Mouse (Mus musculus): ENCODE measurements around the gene Clic1. TPM values are rescaled to one million over a fixed set of nuclear protein-coding genes. Genes with fewer than 3 reads are reported as not detected.

Gene Clic1
- polyA plus RNA-seq, 1 experiment from 2014 or later = 45.6 TPM

- no peak overlapping the region for H3K9ac ChIP-seq (ENCODE audit: low read depth, low read length)
- WGBS = 86% methylated on average over 12 of the region's 12 CpGs
- no peak for ATAC-seq (ENCODE audit: low FRiP score)
- no peak for DNase-seq (ENCODE audit: low spot score)
- no peaks in the 10 kb centered on the region for H3K4me1 ChIP-seq (replicated peaks; ENCODE audit: control insufficient read depth, insufficient read depth, low read length)
- no peaks in the 10 kb centered on the region for H3K27me3 ChIP-seq (ENCODE audit: control insufficient read depth, insufficient read depth, low read length)
- peaks cover 4% of the 10 kb centered on the region; the same call in 1 of the 2 replicates for H3K36me3 ChIP-seq (ENCODE audit: control insufficient read depth, insufficient read depth, low read length)
- H3K4me2 ChIP-seq (replicated peaks; ENCODE audit: low read depth, low read length) = no peak overlapping the region
- H3K9me3 ChIP-seq (ENCODE audit: control insufficient read depth, low read length) = no peaks in the 10 kb centered on the region
- H3K27ac ChIP-seq (ENCODE audit: low read depth, low read length) = no peak overlapping the region
- H3K4me3 ChIP-seq (ENCODE audit: low read depth, low read length) = no peak overlapping the region
Measured at GRCm38 (mm10) chr17:35096597-35096996, 46.8 kb downstream of the Clic1 start.

GRCm38 (mm10) chr17:35097164-35097655 is 47.4 kb downstream of the Clic1 start:
- H3K36me3 ChIP-seq (ENCODE audit: control insufficient read depth, insufficient read depth, low read length) = peaks cover 6% of the 10 kb centered on the region; the same call in 1 of the 2 replicates
- ATAC-seq (ENCODE audit: low FRiP score) = no peak

GRCm38 (mm10) chr17:35100196-35100765 is 50.5 kb downstream of the Clic1 start:
- no peak overlapping the region for H3K4me3 ChIP-seq (ENCODE audit: low read depth, low read length)
- no peaks in the 10 kb centered on the region for H3K4me1 ChIP-seq (replicated peaks; ENCODE audit: control insufficient read depth, insufficient read depth, low read length)
- no peak overlapping the region for H3K27ac ChIP-seq (ENCODE audit: low read depth, low read length)
- no peaks in the 10 kb centered on the region for H3K9me3 ChIP-seq (ENCODE audit: control insufficient read depth, low read length)
- peaks cover 2% of the 10 kb centered on the region; the same call in 1 of the 2 replicates for H3K36me3 ChIP-seq (ENCODE audit: control insufficient read depth, insufficient read depth, low read length)
- ATAC-seq (ENCODE audit: low FRiP score) (no peak), DNase-seq (ENCODE audit: low spot score) (no peak)
- no peaks in the 10 kb centered on the region for H3K27me3 ChIP-seq (ENCODE audit: control insufficient read depth, insufficient read depth, low read length)
- H3K4me2 ChIP-seq (replicated peaks; ENCODE audit: low read depth, low read length) = no peak overlapping the region
- no peak overlapping the region for H3K9ac ChIP-seq (ENCODE audit: low read depth, low read length)
- 65% methylated on average over 10 of the region's 10 CpGs for WGBS

More at GRCm38 (mm10) chr17:35097164-35097655, 47.4 kb downstream of the Clic1 start:
- Histone ChIP-seq H3K9ac (ENCODE audit: low read depth, low read length) (no peak overlapping the region), H3K27me3 (ENCODE audit: control insufficient read depth, insufficient read depth, low read length) (no peaks in the 10 kb centered on the region), H3K4me1 (replicated peaks; ENCODE audit: control insufficient read depth, insufficient read depth, low read length) (no peaks in the 10 kb centered on the region), H3K4me3 (ENCODE audit: low read depth, low read length) (no peak overlapping the region), H3K27ac (ENCODE audit: low read depth, low read length) (no peak overlapping the region), H3K9me3 (ENCODE audit: control insufficient read depth, low read length) (no peaks in the 10 kb centered on the region), H3K4me2 (replicated peaks; ENCODE audit: low read depth, low read length) (no peak overlapping the region)
- DNase-seq (ENCODE audit: low spot score) = no peak
- 83% methylated on average over 12 of the region's 12 CpGs for WGBS

GRCm38 (mm10) chr17:35101161-35101560 is 51.4 kb downstream of the Clic1 start:
- DNase-seq (ENCODE audit: low spot score) = no peak
- peaks cover 2% of the 10 kb centered on the region; the same call in 1 of the 2 replicates for H3K36me3 ChIP-seq (ENCODE audit: control insufficient read depth, insufficient read depth, low read length)
- H3K4me3 ChIP-seq (ENCODE audit: low read depth, low read length) = no peak overlapping the region
- H3K9ac ChIP-seq (ENCODE audit: low read depth, low read length) = no peak overlapping the region
- H3K9me3 ChIP-seq (ENCODE audit: control insufficient read depth, low read length) = no peaks in the 10 kb centered on the region
- no peak overlapping the region for H3K4me2 ChIP-seq (replicated peaks; ENCODE audit: low read depth, low read length)
- no peak overlapping the region for H3K27ac ChIP-seq (ENCODE audit: low read depth, low read length)
- H3K27me3 ChIP-seq (ENCODE audit: control insufficient read depth, insufficient read depth, low read length) = no peaks in the 10 kb centered on the region
- no peaks in the 10 kb centered on the region for H3K4me1 ChIP-seq (replicated peaks; ENCODE audit: control insufficient read depth, insufficient read depth, low read length)
- no peak for ATAC-seq (ENCODE audit: low FRiP score)
- 91% methylated on average over 11 of the region's 11 CpGs for WGBS

GRCm38 (mm10) chr17:35102299-35102698 is 52.5 kb downstream of the Clic1 start:
- DNase-seq (ENCODE audit: low spot score) (no peak), ATAC-seq (ENCODE audit: low FRiP score) (no peak)
- H3K9ac ChIP-seq (ENCODE audit: low read depth, low read length) = no peak overlapping the region
- H3K4me1 ChIP-seq (replicated peaks; ENCODE audit: control insufficient read depth, insufficient read depth, low read length) = no peaks in the 10 kb centered on the region
- no peak overlapping the region for H3K4me3 ChIP-seq (ENCODE audit: low read depth, low read length)
- H3K27ac ChIP-seq (ENCODE audit: low read depth, low read length) = no peak overlapping the region
- no peak overlapping the region for H3K4me2 ChIP-seq (replicated peaks; ENCODE audit: low read depth, low read length)
- no peaks in the 10 kb centered on the region for H3K27me3 ChIP-seq (ENCODE audit: control insufficient read depth, insufficient read depth, low read length)
- H3K36me3 ChIP-seq (ENCODE audit: control insufficient read depth, insufficient read depth, low read length) = peaks cover 2% of the 10 kb centered on the region; the same call in 1 of the 2 replicates
- H3K9me3 ChIP-seq (ENCODE audit: control insufficient read depth, low read length) = no peaks in the 10 kb centered on the region
- WGBS = 80% methylated on average over 8 of the region's 8 CpGs

- H3K36me3 ChIP-seq (ENCODE audit: control insufficient read depth, insufficient read depth, low read length) = peaks cover 2% of the 10 kb centered on the region; the same call in 1 of the 2 replicates
- no peak overlapping the region for H3K4me2 ChIP-seq (replicated peaks; ENCODE audit: low read depth, low read length)
- no peak overlapping the region for H3K27ac ChIP-seq (ENCODE audit: low read depth, low read length)
- no peak overlapping the region for H3K9ac ChIP-seq (ENCODE audit: low read depth, low read length)
- no peak overlapping the region for H3K4me3 ChIP-seq (ENCODE audit: low read depth, low read length)
- whole genome bisulfite sequencing = 69% methylated on average over 6 of the region's 6 CpGs
- H3K9me3 ChIP-seq (ENCODE audit: control insufficient read depth, low read length) = no peaks in the 10 kb centered on the region
- no peak for ATAC-seq (ENCODE audit: low FRiP score)
- no peaks in the 10 kb centered on the region for H3K27me3 ChIP-seq (ENCODE audit: control insufficient read depth, insufficient read depth, low read length)
- H3K4me1 ChIP-seq (replicated peaks; ENCODE audit: control insufficient read depth, insufficient read depth, low read length) = no peaks in the 10 kb centered on the region
- no peak for DNase-seq (ENCODE audit: low spot score)
Measured at GRCm38 (mm10) chr17:35103221-35103690, 53.5 kb downstream of the Clic1 start.

GRCm38 (mm10) chr17:35104079-35104478 is 54.3 kb downstream of the Clic1 start:
- 91% methylated on average over 7 of the region's 7 CpGs for WGBS
- H3K4me3 ChIP-seq (ENCODE audit: low read depth, low read length) = no peak overlapping the region
- DNase-seq (ENCODE audit: low spot score) (no peak), ATAC-seq (ENCODE audit: low FRiP score) (no peak)
- no peaks in the 10 kb centered on the region for H3K9me3 ChIP-seq (ENCODE audit: control insufficient read depth, low read length)
- H3K27me3 ChIP-seq (ENCODE audit: control insufficient read depth, insufficient read depth, low read length) = no peaks in the 10 kb centered on the region
- no peak overlapping the region for H3K4me2 ChIP-seq (replicated peaks; ENCODE audit: low read depth, low read length)
- no peak overlapping the region for H3K9ac ChIP-seq (ENCODE audit: low read depth, low read length)
- no peaks in the 10 kb centered on the region for H3K4me1 ChIP-seq (replicated peaks; ENCODE audit: control insufficient read depth, insufficient read depth, low read length)
- no peak overlapping the region for H3K27ac ChIP-seq (ENCODE audit: low read depth, low read length)
- H3K36me3 ChIP-seq (ENCODE audit: control insufficient read depth, insufficient read depth, low read length) = peaks cover 2% of the 10 kb centered on the region; the same call in 1 of the 2 replicates

GRCm38 (mm10) chr17:35104754-35105153 is 55.0 kb downstream of the Clic1 start:
- no peak for DNase-seq (ENCODE audit: low spot score)
- peaks cover 2% of the 10 kb centered on the region; the same call in 1 of the 2 replicates for H3K36me3 ChIP-seq (ENCODE audit: control insufficient read depth, insufficient read depth, low read length)
- no peaks in the 10 kb centered on the region for H3K4me1 ChIP-seq (replicated peaks; ENCODE audit: control insufficient read depth, insufficient read depth, low read length)
- no peak overlapping the region for H3K4me3 ChIP-seq (ENCODE audit: low read depth, low read length)
- no peaks in the 10 kb centered on the region for H3K27me3 ChIP-seq (ENCODE audit: control insufficient read depth, insufficient read depth, low read length)
- no peak overlapping the region for H3K4me2 ChIP-seq (replicated peaks; ENCODE audit: low read depth, low read length)
- WGBS = 78% methylated on average over 6 of the region's 6 CpGs
- H3K27ac ChIP-seq (ENCODE audit: low read depth, low read length) = no peak overlapping the region
- H3K9me3 ChIP-seq (ENCODE audit: control insufficient read depth, low read length) = no peaks in the 10 kb centered on the region
- no peak overlapping the region for H3K9ac ChIP-seq (ENCODE audit: low read depth, low read length)
- no peak for ATAC-seq (ENCODE audit: low FRiP score)
